Mouse (Mus musculus): Measurements from ENCODE around the gene Thg1l.

DNA sequence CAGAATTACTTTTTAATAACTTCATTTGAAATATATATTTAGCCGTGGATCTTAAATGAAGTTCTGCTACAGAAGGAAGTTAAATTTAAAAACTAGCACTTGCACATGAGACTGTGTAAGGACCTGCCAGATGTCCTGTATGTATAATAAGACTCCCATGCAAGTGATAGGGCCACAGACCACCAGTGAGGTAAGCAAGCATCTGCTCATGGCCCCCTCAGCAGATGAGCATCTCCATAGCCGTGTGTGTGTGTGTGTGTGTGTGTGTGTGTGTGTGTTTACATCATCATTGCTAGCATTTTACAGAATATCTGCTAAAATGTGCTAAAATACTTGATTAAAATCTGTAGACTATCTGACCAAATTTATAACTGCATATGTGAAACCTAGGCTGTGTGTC is 57.9 kb downstream of the Thg1l start:
- TF ChIP-seq CTCF (IDR thresholded peaks at IDR 0.05; ENCODE audit: borderline replicate concordance, extremely low read depth, insufficient read depth, insufficient read length) (no peak), POLR2A (IDR thresholded peaks at IDR 0.05; ENCODE audit: borderline replicate concordance, extremely low read depth, insufficient read depth, insufficient read length, poor library complexity, severe bottlenecking) (no peak)
